Mouse (Mus musculus) G1E (cell line): ENCODE results near the gene Tiparp.

Experiments used
- CTCF ChIP-seq: IDR thresholded peaks from 2 replicates; pipeline ENCODE4 v1.5.1; 2012; ENCODE audit warnings: low read depth, low read length, inconsistent platforms, mixed read lengths
- GATA1 ChIP-seq: IDR thresholded peaks from 2 replicates; pipeline ENCODE4 v1.6.1; 2012; ENCODE audit warnings: borderline replicate concordance, low read length, inconsistent platforms, mixed read lengths
- GATA2 ChIP-seq: IDR thresholded peaks from 2 replicates; pipeline ENCODE4 v1.6.1; 2012; ENCODE audit warnings: low read depth, low read length, inconsistent platforms, borderline replicate concordance
- POLR2AphosphoS5 ChIP-seq: IDR thresholded peaks from 2 replicates; pipeline ENCODE4 v1.6.1; 2012; ENCODE audit warnings: low read depth, low read length, inconsistent platforms; ENCODE audit not compliant: insufficient replicate concordance
- TAL1 ChIP-seq: conservative IDR thresholded peaks from 2 replicates; pipeline ENCODE4 v1.6.1; 2012; ENCODE audit warnings: low read depth, low read length, inconsistent platforms, mixed read lengths

DNA sequence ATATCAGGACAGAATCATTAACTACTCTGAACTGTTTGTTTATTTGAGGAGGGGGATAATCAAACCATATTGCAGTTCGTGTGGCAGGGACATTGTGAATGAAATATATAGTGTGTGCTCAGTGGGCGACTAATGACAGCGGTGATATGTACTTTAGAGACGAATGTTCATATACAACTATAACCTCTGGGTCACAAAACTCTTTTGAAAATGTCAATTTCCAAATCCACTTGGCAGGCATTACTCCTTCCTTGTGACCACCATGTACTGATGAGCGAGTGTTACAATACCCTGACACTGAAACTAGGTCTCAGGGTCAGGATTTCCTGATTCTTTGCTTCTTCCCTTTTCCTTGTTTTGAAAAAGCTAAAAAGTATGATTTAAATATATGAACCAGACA lies 22.9 kb downstream of the Tiparp start:
- TF ChIP-seq CTCF (no peak), GATA1 (no peak), GATA2 (no peak), TAL1 (no peak), POLR2AphosphoS5 (no peak)
